Mouse (Mus musculus) myocyte (in vitro differentiated cells): ENCODE results near the gene Fgd3.

Source experiments
- CEBPB ChIP-seq: IDR thresholded peaks from 2 replicates; pipeline ENCODE4 v1.6.1; 2011; ENCODE audit warnings: mild to moderate bottlenecking, moderate library complexity; ENCODE audit not compliant: poor library complexity, insufficient read depth, severe bottlenecking
- E2F4 ChIP-seq: IDR thresholded peaks from one replicate; pipeline ENCODE4 v1.6.1; 2011; ENCODE audit warnings: mild to moderate bottlenecking, control low read depth, moderate library complexity; ENCODE audit not compliant: insufficient read depth
- MAX ChIP-seq: IDR thresholded peaks from one replicate; pipeline ENCODE4 v1.6.1; 2011; ENCODE audit warnings: low read depth, mild to moderate bottlenecking, control low read depth
- MYOD1 ChIP-seq, 3 experiments: IDR thresholded peaks; one replicate each; pipeline ENCODE4 v1.6.1; 2011; ENCODE audit warnings: control low read depth in 2 of 3, low read depth in 2 of 3, mild to moderate bottlenecking in 2 of 3, moderate library complexity in 1 of 3; ENCODE audit not compliant: insufficient read length in 2 of 3, control insufficient read depth in 1 of 3
- POLR2A ChIP-seq: IDR thresholded peaks from one replicate; pipeline ENCODE4 v1.6.1; 2011; ENCODE audit warnings: low read depth, mild to moderate bottlenecking, control low read depth, moderate library complexity; ENCODE audit not compliant: insufficient read length
- POLR2AphosphoS2 ChIP-seq: IDR thresholded peaks from one replicate; pipeline ENCODE4 v1.6.1; 2011; ENCODE audit warnings: low read depth, control low read depth; ENCODE audit not compliant: insufficient read length
- TCF12 ChIP-seq: IDR thresholded peaks from one replicate; pipeline ENCODE4 v1.6.1; 2011; ENCODE audit warnings: mild to moderate bottlenecking, control low read depth; ENCODE audit not compliant: poor library complexity, insufficient read depth, severe bottlenecking
- TCF3 ChIP-seq: IDR thresholded peaks from one replicate; pipeline ENCODE4 v1.6.1; 2011; ENCODE audit warnings: low read depth, control low read depth; ENCODE audit not compliant: insufficient read length

- TF ChIP-seq POLR2A (no peak), MAX (no peak), E2F4 (no peak), TCF3 (no peak), POLR2AphosphoS2 (no peak), MYOD1 (IDR thresholded peaks at IDR 0.05; ENCODE audit: control insufficient read depth in 1 of 3, insufficient read length in 2 of 3, low read depth in 2 of 3) (no peak), CEBPB (no peak), TCF12 (no peak)
Measured at GRCm38 (mm10) chr13:49246011-49246410, 74.1 kb downstream of the Fgd3 start.
